Mouse (Mus musculus): ENCODE data around the gene Rad51b. TPM values are rescaled to one million over a fixed set of nuclear protein-coding genes. Genes with fewer than 3 reads are reported as not detected.

Gene Rad51b
- total and polyA plus RNA-seq, 2 experiments from 2014 or later: 1.1 TPM

GRCm38 (mm10) chr12:79471868-79472267, 174.8 kb downstream of the Rad51b start:
- no peak overlapping the region for H3K4me2 ChIP-seq (ENCODE audit: low read depth, low read length)
- H3K27ac ChIP-seq: no peak overlapping the region
- no peaks in the 10 kb centered on the region for H3K27me3 ChIP-seq (ENCODE audit: insufficient read depth, low read length)
- no peak for DNase-seq (ENCODE audit: low spot score)
- no peaks in the 10 kb centered on the region for H3K9me3 ChIP-seq (ENCODE audit: low read length)
- no peak for ATAC-seq
- H3K36me3 ChIP-seq (ENCODE audit: insufficient read depth, low read length): no peaks in the 10 kb centered on the region
- no peak overlapping the region for H3K9ac ChIP-seq (replicated peaks; ENCODE audit: low read length)
- no peaks in the 10 kb centered on the region for H3K4me1 ChIP-seq (ENCODE audit: insufficient read depth, low read length)
- H3K4me3 ChIP-seq (ENCODE audit: low read length): no peak overlapping the region
- 87% methylated on average over 2 of the region's 2 CpGs for WGBS
- no peak for TF ChIP-seq CTCF (IDR thresholded peaks at IDR 0.05; ENCODE audit: low read depth)

- Histone ChIP-seq H3K27me3 (ENCODE audit: insufficient read depth, low read length) (no peaks in the 10 kb centered on the region), H3K4me1 (ENCODE audit: insufficient read depth, low read length) (no peaks in the 10 kb centered on the region), H3K27ac (no peak overlapping the region), H3K9me3 (ENCODE audit: low read length) (no peaks in the 10 kb centered on the region), H3K4me2 (ENCODE audit: low read depth, low read length) (no peak overlapping the region), H3K4me3 (ENCODE audit: low read length) (no peak overlapping the region), H3K9ac (replicated peaks; ENCODE audit: low read length) (no peak overlapping the region), H3K36me3 (ENCODE audit: insufficient read depth, low read length) (no peaks in the 10 kb centered on the region)
- 55% methylated on average over 6 of the region's 6 CpGs for WGBS
- no peak for DNase-seq (ENCODE audit: low spot score)
- TF ChIP-seq CTCF (IDR thresholded peaks at IDR 0.05; ENCODE audit: low read depth): no peak
- no peak for ATAC-seq
These were observed 179.4 kb downstream of the Rad51b start for GRCm38 (mm10) chr12:79476413-79477046.

- no peak overlapping the region for H3K4me2 ChIP-seq (ENCODE audit: low read depth, low read length)
- no peaks in the 10 kb centered on the region for H3K4me1 ChIP-seq (ENCODE audit: insufficient read depth, low read length)
- WGBS: 89% methylated on average over 5 of the region's 5 CpGs
- ATAC-seq (no peak), DNase-seq (ENCODE audit: low spot score) (no peak)
- no peak for TF ChIP-seq CTCF (IDR thresholded peaks at IDR 0.05; ENCODE audit: low read depth)
- H3K27me3 ChIP-seq (ENCODE audit: insufficient read depth, low read length): no peaks in the 10 kb centered on the region
- H3K9me3 ChIP-seq (ENCODE audit: low read length): no peaks in the 10 kb centered on the region
- H3K4me3 ChIP-seq (ENCODE audit: low read length): no peak overlapping the region
- no peaks in the 10 kb centered on the region for H3K36me3 ChIP-seq (ENCODE audit: insufficient read depth, low read length)
- no peak overlapping the region for H3K27ac ChIP-seq
- no peak overlapping the region for H3K9ac ChIP-seq (replicated peaks; ENCODE audit: low read length)
These were observed 181.7 kb downstream of the Rad51b start for GRCm38 (mm10) chr12:79478816-79479215.

- no peak overlapping the region for H3K9ac ChIP-seq (replicated peaks; ENCODE audit: low read length)
- H3K27me3 ChIP-seq (ENCODE audit: insufficient read depth, low read length): no peaks in the 10 kb centered on the region
- no peak for TF ChIP-seq CTCF (IDR thresholded peaks at IDR 0.05; ENCODE audit: low read depth)
- H3K36me3 ChIP-seq (ENCODE audit: insufficient read depth, low read length): no peaks in the 10 kb centered on the region
- H3K4me2 ChIP-seq (ENCODE audit: low read depth, low read length): no peak overlapping the region
- WGBS: 79% methylated on average over 4 of the region's 4 CpGs
- no peaks in the 10 kb centered on the region for H3K4me1 ChIP-seq (ENCODE audit: insufficient read depth, low read length)
- no peaks in the 10 kb centered on the region for H3K9me3 ChIP-seq (ENCODE audit: low read length)
- ATAC-seq (no peak), DNase-seq (ENCODE audit: low spot score) (no peak)
- no peak overlapping the region for H3K27ac ChIP-seq
- no peak overlapping the region for H3K4me3 ChIP-seq (ENCODE audit: low read length)
These were observed 188.4 kb downstream of the Rad51b start for GRCm38 (mm10) chr12:79485501-79485900.

- Histone ChIP-seq H3K4me1 (ENCODE audit: insufficient read depth, low read length) (no peaks in the 10 kb centered on the region), H3K9me3 (ENCODE audit: low read length) (no peaks in the 10 kb centered on the region), H3K36me3 (ENCODE audit: insufficient read depth, low read length) (no peaks in the 10 kb centered on the region), H3K4me3 (ENCODE audit: low read length) (no peak overlapping the region), H3K4me2 (ENCODE audit: low read depth, low read length) (no peak overlapping the region), H3K27ac (peak overlapping the region; percentile 54), H3K27me3 (ENCODE audit: insufficient read depth, low read length) (no peaks in the 10 kb centered on the region), H3K9ac (replicated peaks; ENCODE audit: low read length) (no peak overlapping the region)
- 55% methylated on average over 17 of the region's 17 CpGs for WGBS
- no peak for TF ChIP-seq CTCF (IDR thresholded peaks at IDR 0.05; ENCODE audit: low read depth)
- peak; percentile 70 for DNase-seq (ENCODE audit: low spot score)
- ATAC-seq: peak; percentile 84
These were observed 191.6 kb downstream of the Rad51b start for GRCm38 (mm10) chr12:79488590-79489242.

GRCm38 (mm10) chr12:79490626-79491025, 193.5 kb downstream of the Rad51b start:
- Histone ChIP-seq H3K4me3 (ENCODE audit: low read length) (no peak overlapping the region), H3K27ac (no peak overlapping the region), H3K36me3 (ENCODE audit: insufficient read depth, low read length) (no peaks in the 10 kb centered on the region), H3K4me2 (ENCODE audit: low read depth, low read length) (no peak overlapping the region), H3K9me3 (ENCODE audit: low read length) (no peaks in the 10 kb centered on the region), H3K4me1 (ENCODE audit: insufficient read depth, low read length) (no peaks in the 10 kb centered on the region), H3K27me3 (ENCODE audit: insufficient read depth, low read length) (no peaks in the 10 kb centered on the region), H3K9ac (replicated peaks; ENCODE audit: low read length) (no peak overlapping the region)
- TF ChIP-seq CTCF (IDR thresholded peaks at IDR 0.05; ENCODE audit: low read depth): no peak
- no peak for ATAC-seq
- WGBS: 83% methylated on average over 5 of the region's 5 CpGs
- no peak for DNase-seq (ENCODE audit: low spot score)

GRCm38 (mm10) chr12:79492175-79492574, 195.1 kb downstream of the Rad51b start:
- TF ChIP-seq CTCF (IDR thresholded peaks at IDR 0.05; ENCODE audit: low read depth): no peak
- Histone ChIP-seq H3K4me3 (ENCODE audit: low read length) (no peak overlapping the region), H3K36me3 (ENCODE audit: insufficient read depth, low read length) (no peaks in the 10 kb centered on the region), H3K4me2 (ENCODE audit: low read depth, low read length) (no peak overlapping the region), H3K4me1 (ENCODE audit: insufficient read depth, low read length) (no peaks in the 10 kb centered on the region), H3K9me3 (ENCODE audit: low read length) (no peaks in the 10 kb centered on the region), H3K27me3 (ENCODE audit: insufficient read depth, low read length) (no peaks in the 10 kb centered on the region), H3K27ac (no peak overlapping the region), H3K9ac (replicated peaks; ENCODE audit: low read length) (no peak overlapping the region)
- ATAC-seq (no peak), DNase-seq (ENCODE audit: low spot score) (no peak)
- 92% methylated on average over 4 of the region's 4 CpGs for WGBS
